Mouse (Mus musculus): ENCODE measurements around the gene Fgfr3.

GRCm38 (mm10) chr5:33682963-33683362 lies 38.5 kb upstream of the Fgfr3 start:
- TF ChIP-seq GATA1 (IDR thresholded peaks at IDR 0.05; ENCODE audit: borderline replicate concordance, low read length) (no peak), FLI1 (IDR thresholded peaks at IDR 0.05; ENCODE audit: low read length) (no peak)

All from megakaryocyte, embryonic 14.5 days (primary cell).